Mouse (Mus musculus) bone marrow, adult 2 months (tissue): ENCODE measurements around the gene Stxbp5.

Experiments
- CTCF ChIP-seq: fragments of 200-500 bp; IDR thresholded peaks from 2 replicates; pipeline ENCODE4 v1.5.1; 2011; ENCODE audit warnings: low read length, control low read depth; ENCODE audit not compliant: control insufficient read depth, insufficient read depth
- POLR2A ChIP-seq: fragments of 200-500 bp; IDR thresholded peaks from 2 replicates; pipeline ENCODE4 v1.6.1; 2011; ENCODE audit warnings: low read depth, mild to moderate bottlenecking, control low read depth, low read length, borderline replicate concordance; ENCODE audit not compliant: control insufficient read depth

GRCm38 (mm10) chr10:9779864-9780263 is 121.0 kb downstream of the Stxbp5 start:
- no peak for TF ChIP-seq CTCF
- no peak for TF ChIP-seq POLR2A
